Mouse (Mus musculus) kidney, postnatal 36 days (tissue): ENCODE measurements at regions not wholly inside any gene's neighbourhood (a gene's known extent, or its start where the extent isn't known, plus 50 kb on each side); places are given as distances from the start of the nearest gene placed in this dataset.
A peak's percentile ranks its signal among the peaks of the same experiment; 100 is the strongest.
"Not testable (repeated sequence)": the region's sequence is repeated elsewhere in the genome, so short reads cannot be mapped to it uniquely, and the experiment has no call there.

Experiments used
- DNase-seq, 2 experiments: peaks; one replicate each; pipeline ENCODE4 v3.0.0; 2021 to 2022; ENCODE audit warnings: mixed read lengths in 2 of 2

- DNase-seq, result no peak
These were observed 409.4 kb upstream of the Ercc4 start for GRCm38 (mm10) chr16:12700088-12700487.

GRCm38 (mm10) chr16:12703818-12704590 lies 405.5 kb upstream of the Ercc4 start:
- no peak for DNase-seq

GRCm38 (mm10) chr16:12706907-12707306 lies 402.6 kb upstream of the Ercc4 start:
- no peak for DNase-seq

GRCm38 (mm10) chr16:12721368-12721767 lies 388.1 kb upstream of the Ercc4 start:
- DNase-seq, result not testable (repeated sequence)

GRCm38 (mm10) chr16:12726043-12726442 lies 383.4 kb upstream of the Ercc4 start:
- DNase-seq, result no peak

GRCm38 (mm10) chr16:12730167-12730730 lies 379.2 kb upstream of the Ercc4 start:
- DNase-seq, result not testable (repeated sequence)

- DNase-seq, result no peak
These were observed 377.9 kb upstream of the Ercc4 start for GRCm38 (mm10) chr16:12731588-12731987.

- DNase-seq, result no peak
These were observed 367.0 kb upstream of the Ercc4 start for GRCm38 (mm10) chr16:12742472-12742871.

GRCm38 (mm10) chr16:12753181-12753580 lies 356.3 kb upstream of the Ercc4 start:
- peak; percentile 32 to 41 for DNase-seq

- DNase-seq, result no peak
These were observed 355.1 kb upstream of the Ercc4 start for GRCm38 (mm10) chr16:12754361-12754760.

GRCm38 (mm10) chr16:12758594-12758993 lies 350.9 kb upstream of the Ercc4 start:
- peak in 1 of 2 experiments; percentile 9 for DNase-seq

- DNase-seq, result no peak
These were observed 345.3 kb upstream of the Ercc4 start for GRCm38 (mm10) chr16:12764166-12764565.

GRCm38 (mm10) chr16:12764608-12765007 lies 344.9 kb upstream of the Ercc4 start:
- no peak for DNase-seq

- no peak for DNase-seq
These were observed 342.6 kb upstream of the Ercc4 start for GRCm38 (mm10) chr16:12766846-12767245.

- DNase-seq, result no peak
These were observed 341.2 kb upstream of the Ercc4 start for GRCm38 (mm10) chr16:12768161-12768895.

- DNase-seq, result no peak
These were observed 339.0 kb upstream of the Ercc4 start for GRCm38 (mm10) chr16:12770482-12770881.

GRCm38 (mm10) chr16:12772535-12772934 lies 336.9 kb upstream of the Ercc4 start:
- DNase-seq, result no peak

- no peak for DNase-seq
These were observed 333.6 kb upstream of the Ercc4 start for GRCm38 (mm10) chr16:12775876-12776275.

- DNase-seq, result no peak
These were observed 330.4 kb upstream of the Ercc4 start for GRCm38 (mm10) chr16:12779079-12779478.

- DNase-seq, result no peak
These were observed 328.8 kb upstream of the Ercc4 start for GRCm38 (mm10) chr16:12780635-12781034.

- DNase-seq, result no peak
These were observed 323.7 kb upstream of the Ercc4 start for GRCm38 (mm10) chr16:12785828-12786227.

- DNase-seq, result no peak
These were observed 311.0 kb upstream of the Ercc4 start for GRCm38 (mm10) chr16:12798523-12798922.

- DNase-seq, result no peak
These were observed 309.3 kb upstream of the Ercc4 start for GRCm38 (mm10) chr16:12800181-12800580.

GRCm38 (mm10) chr16:12802651-12803050 lies 306.8 kb upstream of the Ercc4 start:
- DNase-seq, result no peak
